Mouse (Mus musculus): Measurements from ENCODE around the gene Ankrd13b. TPM values are rescaled to one million over a fixed set of nuclear protein-coding genes. Genes with fewer than 3 reads are reported as not detected.

Gene Ankrd13b
- polyA plus RNA-seq, 1 experiment, result 8.9 TPM

- Histone ChIP-seq H3K4me1 (ENCODE audit: control insufficient read depth, insufficient read depth, insufficient read length) (peaks cover 8% of the 10 kb centered on the region), H3K27me3 (ENCODE audit: control insufficient read depth, insufficient read depth, low read length) (no peaks in the 10 kb centered on the region), H3K4me3 (ENCODE audit: extremely low read depth, insufficient read depth, insufficient read length) (no peak overlapping the region), H3K27ac (ENCODE audit: insufficient read depth, low read length) (peak overlapping the region; percentile 41; the same call in 1 of the 2 replicates), H3K36me3 (ENCODE audit: control insufficient read depth, insufficient read depth, low read length) (peaks cover 33% of the 10 kb centered on the region)
- no peak for TF ChIP-seq POLR2A (IDR thresholded peaks at IDR 0.05; ENCODE audit: low read depth, low read length)
- TF ChIP-seq CTCF (IDR thresholded peaks at IDR 0.05; ENCODE audit: extremely low read depth, insufficient read depth, insufficient read length, insufficient replicate concordance), result no peak
- 33% methylated on average over 7 of the region's 7 CpGs for WGBS
- DNase-seq (ENCODE audit: low read depth in 1 of 2, low spot score in 2 of 2), result no peak
Measured at GRCm38 (mm10) chr11:77442186-77443170, 47.0 kb downstream of the Ankrd13b start.

GRCm38 (mm10) chr11:77441020-77441419, 48.5 kb downstream of the Ankrd13b start:
- no peak overlapping the region for H3K27ac ChIP-seq (ENCODE audit: insufficient read depth, low read length)
- DNase-seq (ENCODE audit: low read depth in 1 of 2, low spot score in 2 of 2), result no peak
- H3K36me3 ChIP-seq (ENCODE audit: control insufficient read depth, insufficient read depth, low read length), result peaks cover 34% of the 10 kb centered on the region
- H3K4me1 ChIP-seq (ENCODE audit: control insufficient read depth, insufficient read depth, insufficient read length), result peaks cover 6% of the 10 kb centered on the region; the same call in 1 of the 2 replicates
- H3K4me3 ChIP-seq (ENCODE audit: extremely low read depth, insufficient read depth, insufficient read length), result no peak overlapping the region
- WGBS, result 82% methylated on average over 8 of the region's 8 CpGs
- TF ChIP-seq CTCF (IDR thresholded peaks at IDR 0.05; ENCODE audit: extremely low read depth, insufficient read depth, insufficient read length, insufficient replicate concordance) (no peak), POLR2A (IDR thresholded peaks at IDR 0.05; ENCODE audit: low read depth, low read length) (no peak)
- H3K27me3 ChIP-seq (ENCODE audit: control insufficient read depth, insufficient read depth, low read length), result no peaks in the 10 kb centered on the region

- Histone ChIP-seq H3K36me3 (ENCODE audit: control insufficient read depth, insufficient read depth, low read length) (peaks cover 34% of the 10 kb centered on the region), H3K27ac (ENCODE audit: insufficient read depth, low read length) (no peak overlapping the region), H3K4me3 (ENCODE audit: extremely low read depth, insufficient read depth, insufficient read length) (no peak overlapping the region), H3K27me3 (ENCODE audit: control insufficient read depth, insufficient read depth, low read length) (no peaks in the 10 kb centered on the region), H3K4me1 (ENCODE audit: control insufficient read depth, insufficient read depth, insufficient read length) (peaks cover 6% of the 10 kb centered on the region; the same call in 1 of the 2 replicates)
- 91% methylated on average over 9 of the region's 9 CpGs for WGBS
- TF ChIP-seq POLR2A (IDR thresholded peaks at IDR 0.05; ENCODE audit: low read depth, low read length) (no peak), CTCF (IDR thresholded peaks at IDR 0.05; ENCODE audit: extremely low read depth, insufficient read depth, insufficient read length, insufficient replicate concordance) (no peak)
- no peak for DNase-seq (ENCODE audit: low read depth in 1 of 2, low spot score in 2 of 2)
Measured at GRCm38 (mm10) chr11:77440081-77440480, 49.4 kb downstream of the Ankrd13b start.

- Histone ChIP-seq H3K27ac (ENCODE audit: insufficient read depth, low read length) (no peak overlapping the region), H3K27me3 (ENCODE audit: control insufficient read depth, insufficient read depth, low read length) (no peaks in the 10 kb centered on the region), H3K36me3 (ENCODE audit: control insufficient read depth, insufficient read depth, low read length) (peaks cover 31% of the 10 kb centered on the region), H3K4me1 (ENCODE audit: control insufficient read depth, insufficient read depth, insufficient read length) (peaks cover 4% of the 10 kb centered on the region; the same call in 1 of the 2 replicates), H3K4me3 (ENCODE audit: extremely low read depth, insufficient read depth, insufficient read length) (no peak overlapping the region)
- no peak for TF ChIP-seq POLR2A (IDR thresholded peaks at IDR 0.05; ENCODE audit: low read depth, low read length)
- no peak for TF ChIP-seq CTCF (IDR thresholded peaks at IDR 0.05; ENCODE audit: extremely low read depth, insufficient read depth, insufficient read length, insufficient replicate concordance)
- WGBS, result 97% methylated on average over 2 of the region's 2 CpGs
- no peak for DNase-seq (ENCODE audit: low read depth in 1 of 2, low spot score in 2 of 2)
Measured at GRCm38 (mm10) chr11:77437026-77437425, 52.5 kb downstream of the Ankrd13b start.

- DNase-seq (ENCODE audit: low read depth in 1 of 2, low spot score in 2 of 2), result no peak
- WGBS, result 87% methylated on average over 1 of the region's 1 CpGs
- Histone ChIP-seq H3K36me3 (ENCODE audit: control insufficient read depth, insufficient read depth, low read length) (peaks cover 26% of the 10 kb centered on the region), H3K4me3 (ENCODE audit: extremely low read depth, insufficient read depth, insufficient read length) (no peak overlapping the region), H3K27me3 (ENCODE audit: control insufficient read depth, insufficient read depth, low read length) (no peaks in the 10 kb centered on the region), H3K27ac (ENCODE audit: insufficient read depth, low read length) (no peak overlapping the region), H3K4me1 (ENCODE audit: control insufficient read depth, insufficient read depth, insufficient read length) (no peaks in the 10 kb centered on the region)
- TF ChIP-seq CTCF (IDR thresholded peaks at IDR 0.05; ENCODE audit: extremely low read depth, insufficient read depth, insufficient read length, insufficient replicate concordance), result no peak
- TF ChIP-seq POLR2A (IDR thresholded peaks at IDR 0.05; ENCODE audit: low read depth, low read length), result no peak
Measured at GRCm38 (mm10) chr11:77428446-77428845, 61.0 kb downstream of the Ankrd13b start.

- Histone ChIP-seq H3K4me3 (ENCODE audit: extremely low read depth, insufficient read depth, insufficient read length) (no peak overlapping the region), H3K4me1 (ENCODE audit: control insufficient read depth, insufficient read depth, insufficient read length) (no peaks in the 10 kb centered on the region), H3K27ac (ENCODE audit: insufficient read depth, low read length) (no peak overlapping the region), H3K36me3 (ENCODE audit: control insufficient read depth, insufficient read depth, low read length) (peaks cover 34% of the 10 kb centered on the region), H3K27me3 (ENCODE audit: control insufficient read depth, insufficient read depth, low read length) (no peaks in the 10 kb centered on the region)
- 79% methylated on average over 4 of the region's 4 CpGs for WGBS
- TF ChIP-seq CTCF (IDR thresholded peaks at IDR 0.05; ENCODE audit: extremely low read depth, insufficient read depth, insufficient read length, insufficient replicate concordance), result no peak
- TF ChIP-seq POLR2A (IDR thresholded peaks at IDR 0.05; ENCODE audit: low read depth, low read length), result no peak
- no peak for DNase-seq (ENCODE audit: low read depth in 1 of 2, low spot score in 2 of 2)
Measured at GRCm38 (mm10) chr11:77423175-77423859, 66.2 kb downstream of the Ankrd13b start.

Other genes with a start within 250 kb of the Ankrd13b start
- gene Coro6, start 27.3 kb downstream of the Ankrd13b start, polyA plus RNA-seq (2012; rRNA removed), result 0.76 and 1.1 TPM in 2 replicates
- 36.2 and 44.3 TPM in 2 replicates for gene Git1, start 3.9 kb upstream of the Ankrd13b start, polyA plus RNA-seq (2012; rRNA removed)
- 4.1 and 6.5 TPM in 2 replicates for gene Abhd15, start 25.4 kb upstream of the Ankrd13b start, polyA plus RNA-seq (2012; rRNA removed)
- 16.6 and 18.7 TPM in 2 replicates for gene Trp53i13, start 26.3 kb upstream of the Ankrd13b start, polyA plus RNA-seq (2012; rRNA removed)
- 0.16 and 0.50 TPM in 2 replicates for gene Gm10392, start 29.5 kb upstream of the Ankrd13b start, polyA plus RNA-seq (2012; rRNA removed)
- gene Taok1, start 118.1 kb upstream of the Ankrd13b start, polyA plus RNA-seq (2012; rRNA removed), result 2.5 and 2.6 TPM in 2 replicates
- 12.8 and 13.5 TPM in 2 replicates for gene Nufip2, start 196.5 kb upstream of the Ankrd13b start, polyA plus RNA-seq (2012; rRNA removed)
- gene Cryba1, start 235.6 kb upstream of the Ankrd13b start, polyA plus RNA-seq (2012; rRNA removed), result not detected in 2 replicates

Data from spleen, adult 2 months (tissue).